Mouse (Mus musculus) kidney, embryonic 15.5 days (tissue): ENCODE measurements around the gene Lcn2. TPM values are rescaled to one million over a fixed set of nuclear protein-coding genes. Genes with fewer than 3 reads are reported as not detected.
A peak's percentile ranks its signal among the peaks of the same experiment; 100 is the strongest.

ENCODE experiments used
- ATAC-seq: fragments of 200-750 bp; cut with Nextera tagmentation; replicated peaks from 2 replicates; pipeline ENCODE4 v1.8.0; 2017; ENCODE audit warnings: moderate TSS enrichment; ENCODE audit not compliant: low FRiP score
- H3K27ac ChIP-seq: fragments of 300-500 bp; sonication (generic); 2 replicates; pipeline ENCODE4 v1.5.1; 2015; ENCODE audit warnings: mild to moderate bottlenecking, inconsistent platforms
- H3K27me3 ChIP-seq: fragments of 300-500 bp; sonication (generic); 2 replicates; pipeline ENCODE4 v1.6.1; 2015; ENCODE audit warnings: inconsistent platforms
- H3K36me3 ChIP-seq: fragments of 300-500 bp; sonication (generic); 2 replicates; pipeline ENCODE4 v1.6.1; 2015; ENCODE audit warnings: inconsistent platforms
- H3K4me1 ChIP-seq: fragments of 300-500 bp; sonication (generic); 2 replicates; pipeline ENCODE4 v1.6.1; 2015; ENCODE audit warnings: inconsistent platforms
- H3K4me2 ChIP-seq: fragments of 300-500 bp; sonication (generic); 2 replicates; pipeline ENCODE4 v1.6.1; 2015; ENCODE audit warnings: moderate library complexity, mild to moderate bottlenecking, inconsistent platforms
- H3K4me3 ChIP-seq: fragments of 300-500 bp; sonication (generic); replicated peaks from 2 replicates; pipeline ENCODE4 v1.5.1; 2015; ENCODE audit warnings: mild to moderate bottlenecking, inconsistent platforms
- H3K9ac ChIP-seq: fragments of 300-500 bp; sonication (generic); 2 replicates; pipeline ENCODE4 v1.6.1; 2015; ENCODE audit warnings: mild to moderate bottlenecking, inconsistent platforms
- H3K9me3 ChIP-seq: fragments of 300-500 bp; sonication (generic); replicated peaks from 2 replicates; pipeline ENCODE4 v1.6.1; 2016; ENCODE audit warnings: inconsistent platforms
- WGBS: fragments of 180-500 bp; shearing (Covaris S2); methylation state at CpG from one replicate; pipeline ENCODE4 v1.1.7; 2015; ENCODE audit warnings: mixed read lengths; 5-methylcytosine and 5-hydroxymethylcytosine counted together
- polyA plus RNA-seq: library from polyadenylated mRNA; unstranded; fragments of >200 nt; fragmentation: Nextera tagmentation; extraction: Ambion mirVana; gene quantifications from 2 replicates; pipeline ENCODE4 v1.2.1, GENCODE M21; 2015

The Lcn2 gene
- polyA plus RNA-seq = 6.8 and 9.1 TPM in 2 replicates

DNA sequence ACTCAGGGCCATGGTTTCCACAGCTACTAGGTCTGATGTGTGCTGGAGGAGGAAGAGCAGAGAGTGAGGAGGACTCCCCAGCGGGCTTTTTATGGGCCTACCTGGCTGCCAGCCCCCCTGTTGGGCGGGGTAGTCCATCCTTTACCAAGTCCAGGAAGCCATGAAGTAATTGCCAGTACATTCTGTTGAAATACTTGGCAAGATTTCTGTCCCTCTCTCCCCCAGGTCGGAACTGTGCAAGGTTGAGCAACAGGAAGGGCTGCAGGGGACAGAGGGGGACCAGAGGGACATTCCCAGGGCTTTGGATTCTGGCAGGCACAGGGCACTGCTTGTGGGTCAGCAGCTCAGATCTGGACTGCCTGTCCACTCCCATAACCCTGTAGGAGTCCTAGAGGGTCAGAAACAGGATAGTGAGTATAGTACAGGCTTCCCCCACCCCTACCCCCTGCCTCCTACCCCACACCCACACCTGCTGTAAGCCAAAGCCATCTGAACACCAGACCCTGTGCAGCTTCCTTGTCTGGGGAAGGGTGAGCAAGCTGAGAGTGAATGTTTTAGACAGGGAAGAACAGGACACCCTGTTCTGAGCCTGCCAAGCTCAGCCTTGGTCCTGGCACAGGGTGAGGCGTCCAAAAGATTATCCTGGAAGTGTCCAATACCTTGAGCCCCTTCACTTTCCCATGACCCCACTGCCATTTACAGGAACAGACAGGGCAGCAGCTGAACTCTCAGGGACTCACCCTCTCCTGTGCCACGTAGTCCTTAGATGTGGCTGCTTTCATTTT is at the start of gene Lcn2:
TSS of gene Lcn2 (minus strand) at position 547 of the 785 bp plus-strand sequence.
- Histone ChIP-seq H3K4me1 (peaks cover 7% of the 10 kb centered on the region; the same call in 1 of the 2 replicates), H3K27me3 (0 out of 2 replicates have a peak, but pooled peaks cover 5% of the 10 kb centered on the region), H3K4me3 (no peak within 1 kb of the TSS), H3K4me2 (no peak within 1 kb of the TSS), H3K9ac (no peak within 1 kb of the TSS), H3K27ac (no peak within 1 kb of the TSS), H3K36me3 (no peaks in the 10 kb centered on the region), H3K9me3 (no peaks in the 10 kb centered on the region)
- no peak for ATAC-seq
- WGBS = 60% methylated on average over 5 of the region's 5 CpGs

GRCm38 (mm10) chr2:32437612-32438166 is 49.6 kb upstream of the Lcn2 start:
- H3K9me3 ChIP-seq = no peaks in the 10 kb centered on the region
- no peak overlapping the region for H3K4me3 ChIP-seq
- no peaks in the 10 kb centered on the region for H3K27me3 ChIP-seq
- peak overlapping the region; percentile 83 for H3K27ac ChIP-seq
- H3K4me1 ChIP-seq = peaks cover 46% of the 10 kb centered on the region
- no peak for ATAC-seq
- 66% methylated on average over 2 of the region's 2 CpGs for WGBS
- H3K36me3 ChIP-seq = no peaks in the 10 kb centered on the region
- H3K4me2 ChIP-seq = no peak overlapping the region
- no peak overlapping the region for H3K9ac ChIP-seq

GRCm38 (mm10) chr2:32436686-32437372 is 48.8 kb upstream of the Lcn2 start:
- Histone ChIP-seq H3K4me2 (no peak overlapping the region), H3K9ac (no peak overlapping the region)
- 50% methylated on average over 3 of the region's 3 CpGs for WGBS

DNA sequence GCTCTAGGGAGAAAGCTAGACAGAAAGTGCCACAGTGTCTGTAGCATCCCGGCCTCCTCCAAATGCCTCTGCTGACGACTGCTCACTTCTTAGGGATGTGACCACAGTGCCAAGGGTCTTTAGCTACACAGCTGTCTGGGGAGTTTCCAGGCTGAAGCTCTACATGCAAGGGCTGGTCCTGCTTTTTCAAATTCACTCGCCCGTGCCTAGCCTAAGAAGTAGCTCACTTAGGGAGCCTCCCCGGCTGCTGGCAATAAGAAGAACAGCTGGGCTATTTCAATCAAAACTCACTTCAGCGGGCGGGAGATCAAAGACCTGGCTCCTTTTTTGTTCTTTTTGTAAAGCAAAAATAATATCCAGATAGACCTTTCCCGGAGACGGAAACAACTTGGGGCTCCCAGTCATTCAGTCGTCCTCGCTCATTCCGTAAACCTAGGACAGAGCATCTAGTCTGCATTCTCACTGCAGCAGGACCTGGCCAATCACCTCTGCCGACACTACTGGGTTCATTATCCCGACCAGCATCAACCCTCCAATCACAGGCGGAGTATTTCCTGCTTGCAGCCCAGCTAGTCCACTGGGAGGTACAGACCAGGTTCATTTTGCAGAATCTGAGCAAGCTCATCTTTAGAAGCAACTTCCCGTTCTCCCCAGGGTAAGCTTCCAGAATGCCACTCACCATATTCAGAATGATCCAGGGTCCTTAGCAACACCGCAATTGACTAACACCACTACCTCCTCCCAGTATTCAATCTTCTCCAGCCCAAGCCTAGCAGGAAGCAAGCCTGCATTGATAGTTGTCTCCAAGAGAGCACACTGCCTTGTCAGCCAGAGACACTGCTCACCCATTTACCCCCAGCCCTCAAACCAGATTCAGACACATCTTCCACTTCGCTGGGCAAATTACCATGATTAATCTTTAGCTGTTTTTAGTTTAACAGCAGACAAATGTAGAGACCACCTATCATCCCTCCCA is 42.9 kb upstream of the Lcn2 start:
- Histone ChIP-seq H3K9me3 (no peaks in the 10 kb centered on the region), H3K4me2 (peak overlapping the region; percentile 66), H3K27me3 (no peaks in the 10 kb centered on the region), H3K4me1 (peaks cover 48% of the 10 kb centered on the region), H3K9ac (peak overlapping the region; percentile 55), H3K4me3 (peak overlapping the region; percentile 53), H3K27ac (peak overlapping the region; percentile 85), H3K36me3 (no peaks in the 10 kb centered on the region)
- 7% methylated on average over 18 of the region's 18 CpGs for WGBS
- ATAC-seq = peak; percentile 85

More at GRCm38 (mm10) chr2:32436686-32437372, 48.8 kb upstream of the Lcn2 start:
- H3K27ac ChIP-seq = peak overlapping the region; percentile 83
- H3K9me3 ChIP-seq = no peaks in the 10 kb centered on the region
- no peaks in the 10 kb centered on the region for H3K36me3 ChIP-seq
- H3K27me3 ChIP-seq = no peaks in the 10 kb centered on the region
- ATAC-seq = peak; percentile 43; the same call in 1 of the 2 replicates
- H3K4me3 ChIP-seq = no peak overlapping the region
- peaks cover 46% of the 10 kb centered on the region for H3K4me1 ChIP-seq

GRCm38 (mm10) chr2:32429215-32429891 is 41.3 kb upstream of the Lcn2 start:
- Histone ChIP-seq H3K4me2 (peak overlapping the region; percentile 66), H3K4me3 (no peak overlapping the region; the same call in 1 of the 2 replicates), H3K27me3 (no peaks in the 10 kb centered on the region), H3K9me3 (no peaks in the 10 kb centered on the region), H3K9ac (no peak overlapping the region), H3K4me1 (peaks cover 59% of the 10 kb centered on the region), H3K36me3 (no peaks in the 10 kb centered on the region), H3K27ac (peak overlapping the region; percentile 87)
- 62% methylated on average over 4 of the region's 4 CpGs for WGBS
- ATAC-seq = no peak

DNA sequence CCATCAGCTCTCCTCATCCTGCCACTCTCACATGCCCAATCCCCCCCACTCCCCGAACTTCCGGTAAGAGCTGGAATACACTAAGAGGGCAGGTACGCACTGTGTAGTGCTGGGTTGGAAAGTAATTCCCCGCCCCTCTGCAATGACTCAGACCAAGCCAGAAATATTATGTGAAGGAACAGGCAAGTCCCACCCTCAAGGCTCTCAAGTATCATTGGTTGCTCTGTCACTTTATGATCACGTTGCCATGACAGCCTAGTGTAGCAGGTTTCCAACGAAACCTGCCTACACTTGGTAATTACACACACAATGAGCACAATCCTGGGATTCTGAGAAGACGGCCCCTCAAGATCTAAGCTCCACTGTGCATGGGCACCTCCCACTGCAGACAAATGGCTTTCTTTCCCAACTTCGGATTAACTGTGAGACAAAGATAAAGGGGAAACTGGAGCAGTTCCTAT is 40.2 kb upstream of the Lcn2 start:
- Histone ChIP-seq H3K4me3 (peak overlapping the region; percentile 16), H3K9me3 (no peaks in the 10 kb centered on the region), H3K9ac (no peak overlapping the region), H3K4me2 (peak overlapping the region; percentile 66), H3K27me3 (no peaks in the 10 kb centered on the region), H3K27ac (peak overlapping the region; percentile 87), H3K4me1 (peaks cover 68% of the 10 kb centered on the region), H3K36me3 (no peaks in the 10 kb centered on the region)
- ATAC-seq = peak; percentile 57
- 18% methylated on average over 8 of the region's 8 CpGs for WGBS

- no peak overlapping the region for H3K4me3 ChIP-seq
- no peaks in the 10 kb centered on the region for H3K36me3 ChIP-seq
- H3K4me1 ChIP-seq = peaks cover 74% of the 10 kb centered on the region
- 81% methylated on average over 5 of the region's 5 CpGs for WGBS
- no peaks in the 10 kb centered on the region for H3K9me3 ChIP-seq
- no peak overlapping the region for H3K9ac ChIP-seq
- no peaks in the 10 kb centered on the region for H3K27me3 ChIP-seq
- H3K4me2 ChIP-seq = peak overlapping the region; percentile 66
- H3K27ac ChIP-seq = peak overlapping the region; percentile 87
- ATAC-seq = no peak
Observed at GRCm38 (mm10) chr2:32427720-32428119, 39.7 kb upstream of the Lcn2 start.

GRCm38 (mm10) chr2:32426141-32426540 is 38.1 kb upstream of the Lcn2 start:
- Histone ChIP-seq H3K9me3 (no peaks in the 10 kb centered on the region), H3K9ac (no peak overlapping the region), H3K4me1 (peaks cover 75% of the 10 kb centered on the region), H3K4me3 (no peak overlapping the region), H3K36me3 (peaks cover 3% of the 10 kb centered on the region; the same call in 1 of the 2 replicates), H3K27me3 (no peaks in the 10 kb centered on the region), H3K4me2 (no peak overlapping the region), H3K27ac (no peak overlapping the region)
- WGBS = 97% methylated on average over 1 of the region's 1 CpGs
- no peak for ATAC-seq

GRCm38 (mm10) chr2:32425568-32425967 is 37.5 kb upstream of the Lcn2 start:
- Histone ChIP-seq H3K9me3 (no peaks in the 10 kb centered on the region), H3K4me3 (no peak overlapping the region), H3K27me3 (no peaks in the 10 kb centered on the region), H3K4me1 (peaks cover 70% of the 10 kb centered on the region), H3K27ac (peak overlapping the region; percentile 88; the same call in 1 of the 2 replicates), H3K4me2 (no peak overlapping the region), H3K9ac (no peak overlapping the region), H3K36me3 (peaks cover 9% of the 10 kb centered on the region)
- WGBS = 69% methylated on average over 5 of the region's 5 CpGs
- ATAC-seq = no peak

DNA sequence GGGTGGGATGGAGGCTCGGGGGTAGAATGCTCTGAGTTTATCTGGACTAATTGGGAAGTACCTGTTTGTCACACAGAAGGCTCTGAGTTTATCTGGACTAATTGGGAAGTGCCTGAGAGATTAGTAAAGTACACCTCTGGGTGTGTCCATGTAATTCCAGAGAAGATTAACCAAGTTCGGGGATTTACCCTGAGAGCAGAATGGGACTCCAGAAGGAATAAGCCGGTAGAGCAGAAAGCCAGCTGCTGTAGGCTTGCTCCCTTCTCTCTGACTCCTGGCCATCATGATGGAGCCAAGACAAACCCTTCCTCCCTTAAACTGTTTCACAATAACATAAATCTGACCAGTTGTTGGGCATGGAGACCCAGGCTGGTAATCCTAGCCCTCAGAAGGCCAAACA is 36.7 kb upstream of the Lcn2 start:
- Histone ChIP-seq H3K36me3 (peaks cover 17% of the 10 kb centered on the region), H3K4me2 (no peak overlapping the region), H3K27ac (peak overlapping the region; percentile 88), H3K9ac (no peak overlapping the region), H3K9me3 (no peaks in the 10 kb centered on the region), H3K27me3 (no peaks in the 10 kb centered on the region), H3K4me1 (peaks cover 70% of the 10 kb centered on the region), H3K4me3 (no peak overlapping the region)
- ATAC-seq = no peak
- 36% methylated on average over 3 of the region's 3 CpGs for WGBS
